Mouse (Mus musculus) midbrain, embryonic 15.5 days (tissue): ENCODE measurements around the gene Gm3435. TPM values are rescaled to one million over a fixed set of nuclear protein-coding genes. Genes with fewer than 3 reads are reported as not detected.
"Not testable (repeated sequence)": the region's sequence is repeated elsewhere in the genome, so short reads cannot be mapped to it uniquely, and the experiment has no call there.

Source experiments
- ATAC-seq: fragments of 200-750 bp; cut with Nextera tagmentation; replicated peaks from 2 replicates; pipeline ENCODE4 v1.8.0; 2017; ENCODE audit warnings: moderate TSS enrichment
- H3K27ac ChIP-seq: fragments of 300-500 bp; sonication (generic); 2 replicates; pipeline ENCODE4 v1.5.1; 2015; ENCODE audit warnings: mild to moderate bottlenecking, inconsistent platforms
- H3K27me3 ChIP-seq: fragments of 300-500 bp; sonication (generic); replicated peaks from 2 replicates; pipeline ENCODE4 v1.6.1; 2015; ENCODE audit warnings: inconsistent platforms
- H3K36me3 ChIP-seq: fragments of 300-500 bp; sonication (generic); replicated peaks from 2 replicates; pipeline ENCODE4 v1.6.1; 2015; ENCODE audit warnings: inconsistent platforms
- H3K4me1 ChIP-seq: fragments of 300-500 bp; sonication (generic); 2 replicates; pipeline ENCODE4 v1.6.1; 2015; ENCODE audit warnings: inconsistent platforms
- H3K4me2 ChIP-seq: fragments of 300-500 bp; sonication (generic); 2 replicates; pipeline ENCODE4 v1.6.1; 2015; ENCODE audit warnings: inconsistent platforms, mild to moderate bottlenecking, moderate library complexity
- H3K4me3 ChIP-seq: fragments of 300-500 bp; sonication (generic); 2 replicates; pipeline ENCODE4 v1.5.1; 2015; ENCODE audit warnings: mild to moderate bottlenecking, inconsistent platforms
- H3K9ac ChIP-seq: fragments of 300-500 bp; sonication (generic); 2 replicates; pipeline ENCODE4 v1.6.1; 2015; ENCODE audit warnings: mild to moderate bottlenecking, inconsistent platforms
- H3K9me3 ChIP-seq: fragments of 300-500 bp; sonication (generic); 2 replicates; pipeline ENCODE4 v1.6.1; 2016; ENCODE audit warnings: inconsistent platforms
- WGBS: fragments of 180-500 bp; shearing (Covaris S2); methylation state at CpG from one replicate; pipeline ENCODE4 v1.1.7; 2015; ENCODE audit warnings: mixed read lengths; 5-methylcytosine and 5-hydroxymethylcytosine counted together
- polyA plus RNA-seq: library from polyadenylated mRNA; unstranded; fragments of >200 nt; fragmentation: Nextera tagmentation; extraction: Ambion mirVana; gene quantifications from 2 replicates; pipeline ENCODE4 v1.2.1, GENCODE M21; 2015

Gm3435 gene
- polyA plus RNA-seq = 9.9 and 10.5 TPM in 2 replicates

- H3K4me1 ChIP-seq, H3K36me3 ChIP-seq, H3K9ac ChIP-seq, H3K4me2 ChIP-seq, H3K27ac ChIP-seq, H3K27me3 ChIP-seq, H3K9me3 ChIP-seq, H3K4me3 ChIP-seq: not testable (repeated sequence)
- ATAC-seq = peak; percentile 99
- WGBS = no CpG with 5 or more reads among the region's 60 CpGs
Measured at GRCm38 (mm10) chr17:15009706-15010413, at the start of gene Gm3435. Gm3435 (plus strand) TSS chr17:15010176.

- H3K9ac ChIP-seq = peak overlapping the region; percentile 70
- H3K9me3 ChIP-seq = no peaks in the 10 kb centered on the region
- H3K4me2 ChIP-seq = peak overlapping the region; percentile 96
- WGBS = 0% methylated on average over 23 of the region's 23 CpGs
- peak; percentile 25 for ATAC-seq
- no peaks in the 10 kb centered on the region for H3K27me3 ChIP-seq
- no peak overlapping the region for H3K27ac ChIP-seq
- peaks cover 14% of the 10 kb centered on the region for H3K4me1 ChIP-seq
- H3K36me3 ChIP-seq = no peaks in the 10 kb centered on the region
- H3K4me3 ChIP-seq = peak overlapping the region; percentile 78
Measured at GRCm38 (mm10) chr17:14960520-14960919, 49.5 kb upstream of the Gm3435 start.

- Histone ChIP-seq H3K9ac (peak within 1 kb of the TSS; percentile 70), H3K4me2 (peak within 1 kb of the TSS; percentile 96), H3K4me1 (peaks cover 14% of the 10 kb centered on the region), H3K27ac (peak within 1 kb of the TSS; percentile 70; the same call in 1 of the 2 replicates), H3K4me3 (peak within 1 kb of the TSS; percentile 78)
- ATAC-seq = peak; percentile 84
- H3K27me3 ChIP-seq, H3K36me3 ChIP-seq, H3K9me3 ChIP-seq: not testable (repeated sequence)
- WGBS = under 1% methylated on average over 50 of the region's 100 CpGs
Measured at GRCm38 (mm10) chr17:14960951-14961556, 48.9 kb upstream of the Gm3435 start, which contains the start of gene Phf10. Phf10 (minus strand) TSS chr17:14961273.

GRCm38 (mm10) chr17:14961557-14962154, 48.3 kb upstream of the Gm3435 start:
- not testable (repeated sequence) for H3K27me3 ChIP-seq, H3K4me3 ChIP-seq, H3K36me3 ChIP-seq, H3K9me3 ChIP-seq, H3K9ac ChIP-seq, H3K27ac ChIP-seq, H3K4me2 ChIP-seq
- WGBS = no CpG with 5 or more reads among the region's 44 CpGs
- peaks cover 14% of the 10 kb centered on the region for H3K4me1 ChIP-seq
- ATAC-seq = peak; percentile 94

GRCm38 (mm10) chr17:14968373-14968913, 41.5 kb upstream of the Gm3435 start:
- ATAC-seq, H3K27me3 ChIP-seq, H3K9ac ChIP-seq, H3K4me3 ChIP-seq, H3K4me1 ChIP-seq, H3K4me2 ChIP-seq, H3K27ac ChIP-seq, H3K36me3 ChIP-seq, H3K9me3 ChIP-seq: not testable (repeated sequence)
- no CpG with 5 or more reads among the region's 6 CpGs for WGBS

- not testable (repeated sequence) for H3K27me3 ChIP-seq, H3K27ac ChIP-seq, H3K9ac ChIP-seq, H3K4me1 ChIP-seq, H3K36me3 ChIP-seq, H3K9me3 ChIP-seq
- Histone ChIP-seq H3K4me2 (peak overlapping the region; percentile 36), H3K4me3 (0 out of 2 replicates have a peak overlapping the region, but pooled peaks have one; percentile 13)
- ATAC-seq = peak; percentile 2; the same call in 1 of the 2 replicates
- WGBS = 0% methylated on average over 4 of the region's 7 CpGs
Measured at GRCm38 (mm10) chr17:14977718-14978361, 32.1 kb upstream of the Gm3435 start.

GRCm38 (mm10) chr17:14978362-14979038, 31.5 kb upstream of the Gm3435 start, which contains the start of the genes 9030025P20Rik and Gm3417:
9030025P20Rik (plus strand) TSS chr17:14978468.
Gm3417 (minus strand) TSS chr17:14978790.
- Histone ChIP-seq H3K4me2 (peak within 1 kb of the TSS; percentile 36), H3K4me3 (0 out of 2 replicates have a peak within 1 kb of the TSS, but pooled peaks have one; percentile 13)
- peak; percentile 99 for ATAC-seq
- not testable (repeated sequence) for H3K27ac ChIP-seq, H3K9ac ChIP-seq, H3K27me3 ChIP-seq, H3K36me3 ChIP-seq, H3K9me3 ChIP-seq, H3K4me1 ChIP-seq
- no CpG with 5 or more reads among the region's 60 CpGs for WGBS

GRCm38 (mm10) chr17:14990116-14990702, 19.8 kb upstream of the Gm3435 start:
- ATAC-seq, H3K9me3 ChIP-seq, H3K4me1 ChIP-seq, H3K9ac ChIP-seq, H3K27me3 ChIP-seq, H3K36me3 ChIP-seq, H3K4me3 ChIP-seq, H3K4me2 ChIP-seq, H3K27ac ChIP-seq: not testable (repeated sequence)
- WGBS = 74% methylated on average over 4 of the region's 5 CpGs

GRCm38 (mm10) chr17:14992522-14993138, 17.3 kb upstream of the Gm3435 start:
- H3K36me3 ChIP-seq, H3K4me3 ChIP-seq, H3K9me3 ChIP-seq, H3K4me1 ChIP-seq, H3K9ac ChIP-seq, H3K27ac ChIP-seq, H3K27me3 ChIP-seq, H3K4me2 ChIP-seq: not testable (repeated sequence)
- ATAC-seq = peak; percentile 89
- no CpG with 5 or more reads among the region's 98 CpGs for WGBS

- not testable (repeated sequence) for H3K9me3 ChIP-seq, H3K9ac ChIP-seq, H3K4me3 ChIP-seq, H3K27ac ChIP-seq, H3K4me2 ChIP-seq, H3K4me1 ChIP-seq, H3K36me3 ChIP-seq, H3K27me3 ChIP-seq
- WGBS = no CpG with 5 or more reads among the region's 47 CpGs
- ATAC-seq = peak; percentile 93
Measured at GRCm38 (mm10) chr17:14993139-14993832, 16.7 kb upstream of the Gm3435 start.

- not testable (repeated sequence) for H3K27ac ChIP-seq, H3K36me3 ChIP-seq, H3K4me2 ChIP-seq, ATAC-seq, H3K27me3 ChIP-seq, H3K9me3 ChIP-seq, H3K4me1 ChIP-seq, H3K9ac ChIP-seq, H3K4me3 ChIP-seq
- WGBS = no CpG with 5 or more reads among the region's 5 CpGs
Measured at GRCm38 (mm10) chr17:14994140-14994539, 15.8 kb upstream of the Gm3435 start.
